Mouse (Mus musculus): ENCODE data around the gene Mmd. TPM values are rescaled to one million over a fixed set of nuclear protein-coding genes. Genes with fewer than 3 reads are reported as not detected.
"Not testable (repeated sequence)": the region's sequence is repeated elsewhere in the genome, so short reads cannot be mapped to it uniquely, and the experiment has no call there.

Mmd gene
- polyA plus RNA-seq, 1 experiment from 2014 or later = 118 TPM

DNA sequence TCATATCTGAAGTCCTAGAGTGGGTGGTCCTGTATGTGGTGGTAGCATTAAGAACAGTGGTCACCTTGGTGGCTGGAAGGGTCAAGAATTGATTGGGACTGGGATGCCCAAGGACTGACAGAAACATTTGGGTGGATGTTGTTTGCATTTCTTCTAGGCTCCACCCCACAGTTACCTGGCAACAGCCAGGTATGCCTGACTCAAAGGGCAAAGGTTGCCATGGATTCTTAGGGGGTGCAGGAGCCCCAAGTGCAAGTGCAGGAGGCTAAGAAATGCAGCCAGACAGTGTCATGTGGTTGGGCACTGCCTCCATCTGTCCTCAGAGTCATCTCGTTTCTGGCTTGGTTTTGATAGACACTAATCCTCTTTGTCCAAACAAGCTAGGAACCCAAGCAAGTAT is 24.9 kb downstream of the Mmd start:
- 50% methylated on average over 1 of the region's 1 CpGs for WGBS
- no peaks in the 10 kb centered on the region for H3K27me3 ChIP-seq (replicated peaks; ENCODE audit: control insufficient read depth, insufficient read depth, low read length)
- H3K9ac ChIP-seq (ENCODE audit: low read depth, low read length) = no peak overlapping the region
- no peak overlapping the region for H3K4me2 ChIP-seq (ENCODE audit: low read length)
- H3K4me1 ChIP-seq (ENCODE audit: control insufficient read depth, insufficient read depth, low read depth, low read length) = peaks cover 8% of the 10 kb centered on the region; the same call in 1 of the 2 replicates
- no peak overlapping the region for H3K4me3 ChIP-seq (ENCODE audit: low read length)
- H3K36me3 ChIP-seq (ENCODE audit: control insufficient read depth, insufficient read depth, low read length) = peaks cover 9% of the 10 kb centered on the region; the same call in 1 of the 2 replicates
- no peak for ATAC-seq
- H3K9me3 ChIP-seq (ENCODE audit: control insufficient read depth, low read length) = no peaks in the 10 kb centered on the region
- H3K27ac ChIP-seq (ENCODE audit: low read depth, low read length) = no peak overlapping the region

DNA sequence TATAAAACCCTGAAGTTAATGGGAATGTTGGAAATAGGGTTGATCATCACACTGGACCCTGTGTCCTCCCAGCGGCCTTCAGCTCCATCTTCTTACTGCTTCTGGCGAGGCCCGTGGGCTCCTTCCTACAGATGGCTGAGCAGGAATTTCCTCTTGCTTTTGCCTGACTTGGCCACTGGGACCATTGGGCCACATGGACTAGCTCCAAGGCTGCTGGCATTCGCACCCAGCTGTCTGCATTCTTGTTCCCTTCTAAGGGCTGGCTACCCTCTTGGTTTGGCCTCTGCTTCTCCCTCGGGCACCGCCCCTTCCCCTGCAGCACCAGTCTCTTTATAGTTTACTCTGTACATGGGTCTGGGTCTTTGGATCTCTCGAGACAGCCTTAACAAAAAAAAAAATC is 26.4 kb downstream of the Mmd start:
- Histone ChIP-seq H3K4me3 (ENCODE audit: low read length) (no peak overlapping the region), H3K4me2 (ENCODE audit: low read length) (no peak overlapping the region), H3K4me1 (ENCODE audit: control insufficient read depth, insufficient read depth, low read depth, low read length) (no peaks in the 10 kb centered on the region), H3K27me3 (replicated peaks; ENCODE audit: control insufficient read depth, insufficient read depth, low read length) (no peaks in the 10 kb centered on the region), H3K27ac (ENCODE audit: low read depth, low read length) (no peak overlapping the region), H3K36me3 (ENCODE audit: control insufficient read depth, insufficient read depth, low read length) (peaks cover 9% of the 10 kb centered on the region; the same call in 1 of the 2 replicates), H3K9ac (ENCODE audit: low read depth, low read length) (no peak overlapping the region), H3K9me3 (ENCODE audit: control insufficient read depth, low read length) (no peaks in the 10 kb centered on the region)
- 89% methylated on average over 7 of the region's 7 CpGs for WGBS
- ATAC-seq = no peak; the same call in 1 of the 2 replicates

GRCm38 (mm10) chr11:90276150-90276549 is 26.9 kb downstream of the Mmd start:
- H3K4me1 ChIP-seq (ENCODE audit: control insufficient read depth, insufficient read depth, low read depth, low read length) = no peaks in the 10 kb centered on the region
- WGBS = 79% methylated on average over 8 of the region's 8 CpGs
- H3K4me2 ChIP-seq (ENCODE audit: low read length) = no peak overlapping the region
- no peaks in the 10 kb centered on the region for H3K9me3 ChIP-seq (ENCODE audit: control insufficient read depth, low read length)
- no peak overlapping the region for H3K4me3 ChIP-seq (ENCODE audit: low read length)
- ATAC-seq = peak; percentile 68; the same call in 1 of the 2 replicates
- no peak overlapping the region for H3K9ac ChIP-seq (ENCODE audit: low read depth, low read length)
- no peaks in the 10 kb centered on the region for H3K27me3 ChIP-seq (replicated peaks; ENCODE audit: control insufficient read depth, insufficient read depth, low read length)
- peaks cover 9% of the 10 kb centered on the region; the same call in 1 of the 2 replicates for H3K36me3 ChIP-seq (ENCODE audit: control insufficient read depth, insufficient read depth, low read length)
- no peak overlapping the region for H3K27ac ChIP-seq (ENCODE audit: low read depth, low read length)

- H3K9ac ChIP-seq (ENCODE audit: low read depth, low read length) = no peak overlapping the region
- H3K27me3 ChIP-seq (replicated peaks; ENCODE audit: control insufficient read depth, insufficient read depth, low read length) = no peaks in the 10 kb centered on the region
- peak; percentile 48; the same call in 1 of the 2 replicates for ATAC-seq
- no peaks in the 10 kb centered on the region for H3K9me3 ChIP-seq (ENCODE audit: control insufficient read depth, low read length)
- no peaks in the 10 kb centered on the region for H3K4me1 ChIP-seq (ENCODE audit: control insufficient read depth, insufficient read depth, low read depth, low read length)
- no peak overlapping the region for H3K27ac ChIP-seq (ENCODE audit: low read depth, low read length)
- H3K4me2 ChIP-seq (ENCODE audit: low read length) = no peak overlapping the region
- WGBS = 91% methylated on average over 12 of the region's 12 CpGs
- H3K36me3 ChIP-seq (ENCODE audit: control insufficient read depth, insufficient read depth, low read length) = peaks cover 9% of the 10 kb centered on the region; the same call in 1 of the 2 replicates
- no peak overlapping the region for H3K4me3 ChIP-seq (ENCODE audit: low read length)
Measured at GRCm38 (mm10) chr11:90276561-90276960, 27.3 kb downstream of the Mmd start.

GRCm38 (mm10) chr11:90280069-90280468 is 30.8 kb downstream of the Mmd start:
- Histone ChIP-seq H3K9ac (ENCODE audit: low read depth, low read length) (no peak overlapping the region), H3K27me3 (replicated peaks; ENCODE audit: control insufficient read depth, insufficient read depth, low read length) (no peaks in the 10 kb centered on the region), H3K4me2 (ENCODE audit: low read length) (no peak overlapping the region), H3K36me3 (ENCODE audit: control insufficient read depth, insufficient read depth, low read length) (0 out of 2 replicates have a peak, but pooled peaks cover 3% of the 10 kb centered on the region), H3K27ac (ENCODE audit: low read depth, low read length) (no peak overlapping the region), H3K4me3 (ENCODE audit: low read length) (no peak overlapping the region), H3K4me1 (ENCODE audit: control insufficient read depth, insufficient read depth, low read depth, low read length) (no peaks in the 10 kb centered on the region), H3K9me3 (ENCODE audit: control insufficient read depth, low read length) (no peaks in the 10 kb centered on the region)
- no peak for ATAC-seq
- WGBS = 92% methylated on average over 5 of the region's 5 CpGs

- not testable (repeated sequence) for H3K9me3 ChIP-seq (ENCODE audit: control insufficient read depth, low read length); H3K27me3 ChIP-seq (replicated peaks; ENCODE audit: control insufficient read depth, insufficient read depth, low read length); H3K27ac ChIP-seq (ENCODE audit: low read depth, low read length); ATAC-seq; H3K4me1 ChIP-seq (ENCODE audit: control insufficient read depth, insufficient read depth, low read depth, low read length); H3K4me3 ChIP-seq (ENCODE audit: low read length); H3K4me2 ChIP-seq (ENCODE audit: low read length); H3K9ac ChIP-seq (ENCODE audit: low read depth, low read length); H3K36me3 ChIP-seq (ENCODE audit: control insufficient read depth, insufficient read depth, low read length)
- 88% methylated on average over 2 of the region's 2 CpGs for WGBS
Measured at GRCm38 (mm10) chr11:90281943-90282342, 32.7 kb downstream of the Mmd start.

DNA sequence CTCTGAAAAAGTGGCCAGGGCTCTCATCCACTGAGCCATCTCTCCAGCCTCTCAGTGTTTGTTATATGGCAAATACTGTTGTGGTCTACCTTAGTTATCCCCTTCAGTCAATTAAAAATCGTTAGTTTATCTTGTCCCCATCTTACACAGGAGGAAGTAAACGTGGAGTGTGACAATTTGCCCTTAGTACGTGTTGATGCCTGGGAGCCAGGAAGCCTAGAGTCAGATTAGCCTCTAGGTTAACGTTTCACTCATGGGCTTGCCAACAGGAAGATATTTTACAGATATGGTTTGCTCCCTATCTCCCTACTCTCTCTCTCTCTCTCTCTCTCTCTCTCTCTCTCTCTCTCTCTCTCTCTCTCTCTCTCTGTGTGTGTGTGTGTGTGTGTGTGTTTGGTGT is 33.9 kb downstream of the Mmd start:
- no peaks in the 10 kb centered on the region for H3K27me3 ChIP-seq (replicated peaks; ENCODE audit: control insufficient read depth, insufficient read depth, low read length)
- WGBS = 78% methylated on average over 4 of the region's 4 CpGs
- no peaks in the 10 kb centered on the region for H3K9me3 ChIP-seq (ENCODE audit: control insufficient read depth, low read length)
- no peaks in the 10 kb centered on the region for H3K36me3 ChIP-seq (ENCODE audit: control insufficient read depth, insufficient read depth, low read length)
- H3K4me3 ChIP-seq (ENCODE audit: low read length) = no peak overlapping the region
- H3K27ac ChIP-seq (ENCODE audit: low read depth, low read length) = no peak overlapping the region
- H3K4me1 ChIP-seq (ENCODE audit: control insufficient read depth, insufficient read depth, low read depth, low read length) = no peaks in the 10 kb centered on the region
- no peak for ATAC-seq
- no peak overlapping the region for H3K9ac ChIP-seq (ENCODE audit: low read depth, low read length)
- no peak overlapping the region for H3K4me2 ChIP-seq (ENCODE audit: low read length)

- H3K9ac ChIP-seq (ENCODE audit: low read depth, low read length) = no peak overlapping the region
- no peaks in the 10 kb centered on the region for H3K9me3 ChIP-seq (ENCODE audit: control insufficient read depth, low read length)
- no peaks in the 10 kb centered on the region for H3K36me3 ChIP-seq (ENCODE audit: control insufficient read depth, insufficient read depth, low read length)
- ATAC-seq = no peak
- WGBS = 91% methylated on average over 6 of the region's 6 CpGs
- no peak overlapping the region for H3K4me2 ChIP-seq (ENCODE audit: low read length)
- no peak overlapping the region for H3K27ac ChIP-seq (ENCODE audit: low read depth, low read length)
- H3K27me3 ChIP-seq (replicated peaks; ENCODE audit: control insufficient read depth, insufficient read depth, low read length) = no peaks in the 10 kb centered on the region
- H3K4me1 ChIP-seq (ENCODE audit: control insufficient read depth, insufficient read depth, low read depth, low read length) = no peaks in the 10 kb centered on the region
- no peak overlapping the region for H3K4me3 ChIP-seq (ENCODE audit: low read length)
Measured at GRCm38 (mm10) chr11:90283601-90284000, 34.3 kb downstream of the Mmd start.

DNA sequence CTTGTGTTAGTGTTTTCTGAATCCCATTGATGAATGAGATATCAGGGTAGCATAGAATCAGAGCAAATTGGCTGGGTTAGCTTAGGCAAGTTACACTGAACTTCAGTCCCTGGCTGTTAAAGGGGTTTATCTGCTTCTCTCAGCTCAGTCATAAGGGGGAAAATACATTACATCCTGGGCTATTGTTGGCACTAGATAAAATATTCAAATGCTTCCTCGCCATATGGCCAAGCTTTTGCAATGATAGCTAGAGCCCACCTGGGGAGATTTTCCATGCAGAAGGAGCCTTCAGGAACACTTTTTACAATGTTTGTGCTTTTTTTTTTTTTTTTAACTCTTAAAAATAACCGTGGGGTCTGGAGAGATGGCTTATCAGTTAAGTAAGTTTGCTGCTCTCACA is 34.8 kb downstream of the Mmd start:
- WGBS = 65% methylated on average over 2 of the region's 2 CpGs
- Histone ChIP-seq H3K4me3 (ENCODE audit: low read length) (no peak overlapping the region), H3K4me2 (ENCODE audit: low read length) (no peak overlapping the region)

GRCm38 (mm10) chr11:90284623-90285022 is 35.4 kb downstream of the Mmd start:
- Histone ChIP-seq H3K27ac (ENCODE audit: low read depth, low read length) (no peak overlapping the region), H3K4me2 (ENCODE audit: low read length) (no peak overlapping the region), H3K9me3 (ENCODE audit: control insufficient read depth, low read length) (no peaks in the 10 kb centered on the region), H3K4me1 (ENCODE audit: control insufficient read depth, insufficient read depth, low read depth, low read length) (no peaks in the 10 kb centered on the region), H3K4me3 (ENCODE audit: low read length) (no peak overlapping the region), H3K27me3 (replicated peaks; ENCODE audit: control insufficient read depth, insufficient read depth, low read length) (no peaks in the 10 kb centered on the region), H3K36me3 (ENCODE audit: control insufficient read depth, insufficient read depth, low read length) (no peaks in the 10 kb centered on the region), H3K9ac (ENCODE audit: low read depth, low read length) (no peak overlapping the region)
- 70% methylated on average over 4 of the region's 4 CpGs for WGBS
- no peak for ATAC-seq

More for the DNA sequence above, 34.8 kb downstream of the Mmd start:
- H3K27me3 ChIP-seq (replicated peaks; ENCODE audit: control insufficient read depth, insufficient read depth, low read length) = no peaks in the 10 kb centered on the region
- no peaks in the 10 kb centered on the region for H3K4me1 ChIP-seq (ENCODE audit: control insufficient read depth, insufficient read depth, low read depth, low read length)
- no peak overlapping the region for H3K27ac ChIP-seq (ENCODE audit: low read depth, low read length)
- H3K9me3 ChIP-seq (ENCODE audit: control insufficient read depth, low read length) = no peaks in the 10 kb centered on the region
- H3K9ac ChIP-seq (ENCODE audit: low read depth, low read length) = no peak overlapping the region
- H3K36me3 ChIP-seq (ENCODE audit: control insufficient read depth, insufficient read depth, low read length) = no peaks in the 10 kb centered on the region
- ATAC-seq = no peak

Data from hindbrain, embryonic 16.5 days (tissue).